ENCODE assay signal across 8 mouse cellular contexts in genomic region chr6:114921632-114922354, GRCm38 (mm10). TPM values are rescaled to one million over a fixed set of nuclear protein-coding genes. Genes with fewer than 3 reads are reported as not detected.
DNase-seq lines count a peak whose midpoint lies in the region; ATAC-seq lines count a peak whose summit lies in the region.

No protein-coding gene starts in this region.

- H3K36me3 ChIP-seq in forebrain, embryonic 11.5 days (ENCODE audit: control insufficient read depth, insufficient read depth, low read length) = no peaks in the 10 kb centered on the region
- no peaks in the 10 kb centered on the region for H3K36me3 ChIP-seq in heart, embryonic 16.5 days (ENCODE audit: control insufficient read depth, insufficient read depth)
- H3K36me3 ChIP-seq in liver, embryonic 15.5 days (replicated peaks) = no peaks in the 10 kb centered on the region
- no peaks in the 10 kb centered on the region for H3K36me3 ChIP-seq in stomach, embryonic 14.5 days (ENCODE audit: control insufficient read depth, insufficient read depth, low read length)

- DNase-seq in 3134 (ENCODE audit: extremely low read depth, insufficient read length, low spot score) = peak; percentile 86
- DNase-seq in adrenal gland, adult 8-10 months = peak; percentile 90
- DNase-seq in forebrain, embryonic 11.5 days (ENCODE audit: low spot score) = peak; percentile 91
- peak; percentile 90 to 96 for DNase-seq in kidney, postnatal 25 days
- peak; percentile 85 for DNase-seq in neural tube, embryonic 10.5 days (ENCODE audit: extremely low spot score, low spot score)

- peak; percentile 92 for ATAC-seq in forebrain, embryonic 11.5 days (replicated peaks; ENCODE audit: low FRiP score)
- peak; percentile 95 for ATAC-seq in heart, embryonic 16.5 days (replicated peaks; ENCODE audit: extremely low read depth, insufficient read depth, low FRiP score)
- peak; percentile 79 for ATAC-seq in liver, embryonic 15.5 days (ENCODE audit: insufficient read depth)
- peak; percentile 94 for ATAC-seq in stomach, embryonic 14.5 days (ENCODE audit: insufficient number of reproducible peaks, insufficient read depth, low FRiP score, low read depth)

- 7% methylated on average over 15 of the region's 15 CpGs for WGBS in forebrain, embryonic 11.5 days
- WGBS in heart, embryonic 16.5 days = 4% methylated on average over 15 of the region's 15 CpGs
- WGBS in liver, embryonic 15.5 days (ENCODE audit: insufficient replicate concordance) = 3% methylated on average over 15 of the region's 15 CpGs
- WGBS in stomach, embryonic 14.5 days = 3% methylated on average over 15 of the region's 15 CpGs

- 0 out of 2 replicates have a peak, but pooled peaks cover under 1% of the 10 kb centered on the region for H3K9me3 ChIP-seq in forebrain, embryonic 11.5 days (ENCODE audit: control insufficient read depth, low read length)
- H3K9me3 ChIP-seq in heart, embryonic 16.5 days (replicated peaks; ENCODE audit: control insufficient read depth, low read length) = no peaks in the 10 kb centered on the region
- no peaks in the 10 kb centered on the region for H3K9me3 ChIP-seq in liver, embryonic 15.5 days (replicated peaks)
- H3K9me3 ChIP-seq in stomach, embryonic 14.5 days (ENCODE audit: control insufficient read depth, low read depth, low read length) = peaks cover under 1% of the 10 kb centered on the region; the same call in 1 of the 2 replicates

- peak overlapping the region; percentile 77 for H3K4me2 ChIP-seq in forebrain, embryonic 11.5 days (ENCODE audit: low read depth, low read length, severe bottlenecking)
- H3K4me2 ChIP-seq in heart, embryonic 16.5 days (ENCODE audit: low read depth, low read length) = peak overlapping the region; percentile 63
- peak overlapping the region; percentile 82 for H3K4me2 ChIP-seq in liver, embryonic 15.5 days
- H3K4me2 ChIP-seq in stomach, embryonic 14.5 days (replicated peaks; ENCODE audit: low read depth, low read length) = peak overlapping the region; percentile 70

- H3K4me3 ChIP-seq in forebrain, embryonic 11.5 days (ENCODE audit: low read depth, low read length) = peak overlapping the region; percentile 61
- H3K4me3 ChIP-seq in heart, embryonic 16.5 days (ENCODE audit: low read length) = peak overlapping the region; percentile 90
- peak overlapping the region; percentile 64 for H3K4me3 ChIP-seq in liver, embryonic 15.5 days (replicated peaks)
- H3K4me3 ChIP-seq in stomach, embryonic 14.5 days (ENCODE audit: low read depth, low read length) = peak overlapping the region; percentile 79

- peak overlapping the region; percentile 85 for H3K9ac ChIP-seq in forebrain, embryonic 11.5 days (ENCODE audit: low read length)
- peak overlapping the region; percentile 97 for H3K9ac ChIP-seq in heart, embryonic 16.5 days (ENCODE audit: low read length)
- peak overlapping the region; percentile 60 for H3K9ac ChIP-seq in liver, embryonic 15.5 days
- peak overlapping the region; percentile 93 for H3K9ac ChIP-seq in stomach, embryonic 14.5 days (replicated peaks; ENCODE audit: low read depth, low read length)

- H3K4me1 ChIP-seq in forebrain, embryonic 11.5 days (replicated peaks; ENCODE audit: control insufficient read depth, insufficient read depth, low read length) = peaks cover 21% of the 10 kb centered on the region
- peaks cover 27% of the 10 kb centered on the region for H3K4me1 ChIP-seq in heart, embryonic 16.5 days (ENCODE audit: control insufficient read depth, insufficient read depth, low read length)
- H3K4me1 ChIP-seq in liver, embryonic 15.5 days (replicated peaks) = peaks cover 42% of the 10 kb centered on the region
- peaks cover 26% of the 10 kb centered on the region for H3K4me1 ChIP-seq in stomach, embryonic 14.5 days (ENCODE audit: control insufficient read depth, insufficient read depth, low read length)

- peak overlapping the region; percentile 63 for H3K27ac ChIP-seq in forebrain, embryonic 11.5 days (ENCODE audit: low read depth, low read length)
- peak overlapping the region; percentile 88 for H3K27ac ChIP-seq in heart, embryonic 16.5 days (ENCODE audit: low read length)
- H3K27ac ChIP-seq in liver, embryonic 15.5 days (replicated peaks) = peak overlapping the region; percentile 80
- H3K27ac ChIP-seq in stomach, embryonic 14.5 days (ENCODE audit: low read length) = peak overlapping the region; percentile 91

- H3K27me3 ChIP-seq in forebrain, embryonic 11.5 days (ENCODE audit: control insufficient read depth, insufficient read depth, low read length) = no peaks in the 10 kb centered on the region
- no peaks in the 10 kb centered on the region for H3K27me3 ChIP-seq in heart, embryonic 16.5 days (ENCODE audit: control insufficient read depth, insufficient read depth, low read length)
- H3K27me3 ChIP-seq in liver, embryonic 15.5 days = no peaks in the 10 kb centered on the region
- no peaks in the 10 kb centered on the region for H3K27me3 ChIP-seq in stomach, embryonic 14.5 days (ENCODE audit: control insufficient read depth, insufficient read depth, low read length)

RNA-seq across cellular contexts. Expression of gene Vgll4, which starts 48.0 kb away (rescaled TPM):
- total RNA-seq in adrenal gland, adult 8-10 months (2022) = 10 to 100 TPM; 43.0 to 49.5 (median 45.6) TPM
- 72.0 and 73.1 TPM in 2 replicates for polyA plus RNA-seq in forebrain, embryonic 11.5 days (2014; fragmentation: Nextera tagmentation; extraction: Ambion mirVana)
- polyA plus RNA-seq in heart, embryonic 16.5 days (2015; fragmentation: Nextera tagmentation; extraction: Ambion mirVana) = 65.3 and 68.0 TPM in 2 replicates
- polyA plus RNA-seq in liver, embryonic 15.5 days (2015; fragmentation: Nextera tagmentation; extraction: Ambion mirVana) = 11.2 and 11.5 TPM in 2 replicates
- 82.0 and 84.9 TPM in 2 replicates for polyA plus RNA-seq in stomach, embryonic 14.5 days (2014; fragmentation: Nextera tagmentation; extraction: Ambion mirVana)

Comparison
In these comparisons a context has a peak if more than half of its experiments do, and no peak if none do; other contexts are left out.
1. Peak in every context shown above with its lines: DNase-seq, ATAC-seq, H3K4me3 ChIP-seq and H3K27ac ChIP-seq.